ENCODE assay signal across 31 mouse cellular contexts in genomic region chr6:34971181-34971580, GRCm38 (mm10). TPM values are rescaled to one million over a fixed set of nuclear protein-coding genes. Genes with fewer than 3 reads are reported as not detected.
"Had no signal": no experiment of that assay in that cellular context is flagged by ENCODE, and none has a peak within 500 bp of the region (broad histone marks: within the 10 kb centered on the region; RNA-seq: fewer than 3 reads in every experiment).

No protein-coding gene starts in this region.

- H3K4me2 ChIP-seq: kidney, embryonic 15.5 days; liver, embryonic 13.5 days; midbrain, embryonic 13.5 days; neural tube, embryonic 13.5 days had no signal

- H3K27ac ChIP-seq: kidney, embryonic 15.5 days; layer of hippocampus, adult 2 months; liver, embryonic 13.5 days; midbrain, embryonic 13.5 days; neural tube, embryonic 13.5 days had no signal

- DNase-seq: kidney, adult 18-20 months; kidney, postnatal 25 days; layer of hippocampus, adult 9-11 months; liver, embryonic 13.5 days; lung, adult 2 months; lung, postnatal 14 days; lung, postnatal 4 days; retina, postnatal 1 day; right cerebral cortex, postnatal 25 days; thymus, adult 2 months; thymus, postnatal 25 days had no signal

- H3K4me1 ChIP-seq: liver, embryonic 13.5 days; midbrain, embryonic 13.5 days had no signal

- ATAC-seq: midbrain, embryonic 13.5 days; midbrain, embryonic 16.5 days had no signal

- H3K4me3 ChIP-seq: kidney, embryonic 15.5 days; layer of hippocampus, adult 2 months; liver, embryonic 13.5 days; midbrain, embryonic 13.5 days; myocyte; neural tube, embryonic 13.5 days had no signal

- H3K9ac ChIP-seq: kidney, embryonic 15.5 days; liver, embryonic 13.5 days; midbrain, embryonic 13.5 days; neural tube, embryonic 13.5 days had no signal

- H3K9me3 ChIP-seq: kidney, embryonic 15.5 days; liver, embryonic 13.5 days; midbrain, embryonic 13.5 days; neural tube, embryonic 13.5 days had no signal

- H3K27me3 ChIP-seq: kidney, embryonic 15.5 days; liver, embryonic 13.5 days; midbrain, embryonic 13.5 days; neural tube, embryonic 13.5 days had no signal

- H3K36me3 ChIP-seq: kidney, embryonic 15.5 days; liver, embryonic 13.5 days; midbrain, embryonic 13.5 days; neural tube, embryonic 13.5 days had no signal

RNA-seq across cellular contexts. Expression of gene Slc23a4, which starts 17.0 kb away (rescaled TPM):
- total RNA-seq: liver, adult 2 months; monocyte, adult 5-6 weeks had no signal

RNA-seq across cellular contexts. Expression of gene Stra8, which starts 51.2 kb away (rescaled TPM):
- total RNA-seq: layer of hippocampus, adult 2 months; layer of hippocampus, postnatal 25 days; left cerebral cortex, adult 18-20 months; left cerebral cortex, postnatal 10 days; left cerebral cortex, postnatal 36 days; liver, adult 2 months; megakaryocyte progenitor cell, adult 5-6 weeks; megakaryocyte-erythroid progenitor cell, adult 5-6 weeks; monocyte, adult 5-6 weeks; neutrophil, adult 5-6 weeks had no signal
- polyA plus RNA-seq: kidney, embryonic 15.5 days; limb, embryonic 11.5 days; liver, adult 2 months; liver, embryonic 13.5 days; liver, embryonic 16.5 days; lung, adult 2 months; lung, embryonic 16.5 days; midbrain, embryonic 13.5 days; midbrain, embryonic 16.5 days; myocyte; neural tube, embryonic 13.5 days; spleen, adult 2 months; stomach, embryonic 16.5 days had no signal
